Mouse (Mus musculus) urinary bladder, adult 18-20 months (tissue): ENCODE measurements around the gene Ddx25.

ENCODE experiments used
- DNase-seq, 2 experiments: peaks; one replicate each; pipeline ENCODE4 v3.0.0; 2022; ENCODE audit warnings: low spot score in 2 of 2, mixed read lengths in 2 of 2

Gene Ddx25

GRCm38 (mm10) chr9:35541488-35541887 lies 16.8 kb downstream of the Ddx25 start:
- peak; percentile 63 to 70 for DNase-seq

- DNase-seq = no peak
Measured at GRCm38 (mm10) chr9:35541024-35541423, 17.3 kb downstream of the Ddx25 start.

GRCm38 (mm10) chr9:35539001-35539750 lies 19.2 kb downstream of the Ddx25 start:
- DNase-seq = no peak

- DNase-seq = no peak
Measured at GRCm38 (mm10) chr9:35535876-35536275, 22.5 kb downstream of the Ddx25 start.

- peak in 1 of 2 experiments; percentile 16 for DNase-seq
Measured at GRCm38 (mm10) chr9:35535110-35535509, 23.2 kb downstream of the Ddx25 start.

GRCm38 (mm10) chr9:35533266-35533665 lies 25.1 kb downstream of the Ddx25 start:
- peak in 1 of 2 experiments; percentile 23 for DNase-seq

- no peak for DNase-seq
Measured at GRCm38 (mm10) chr9:35529796-35530195, 28.5 kb downstream of the Ddx25 start.

- DNase-seq = no peak
Measured at GRCm38 (mm10) chr9:35529141-35529540, 29.2 kb downstream of the Ddx25 start.

GRCm38 (mm10) chr9:35523941-35524411 lies 34.4 kb downstream of the Ddx25 start:
- DNase-seq = peak; percentile 38 to 54

GRCm38 (mm10) chr9:35523541-35523940 lies 34.8 kb downstream of the Ddx25 start:
- peak in 1 of 2 experiments; percentile 52 for DNase-seq

GRCm38 (mm10) chr9:35522821-35523515 lies 35.4 kb downstream of the Ddx25 start:
- DNase-seq = no peak

- DNase-seq = no peak
Measured at GRCm38 (mm10) chr9:35522241-35522640, 36.1 kb downstream of the Ddx25 start.

- no peak for DNase-seq
Measured at GRCm38 (mm10) chr9:35520631-35521348, 37.5 kb downstream of the Ddx25 start.

GRCm38 (mm10) chr9:35518169-35518568 lies 40.2 kb downstream of the Ddx25 start, which contains the start of gene Gm1113:
TSS of gene Gm1113 (minus strand) at chr9:35518269.
- no peak for DNase-seq

- DNase-seq = no peak
Measured at GRCm38 (mm10) chr9:35516711-35517110, 41.6 kb downstream of the Ddx25 start.

- DNase-seq = no peak
Measured at GRCm38 (mm10) chr9:35516182-35516581, 42.1 kb downstream of the Ddx25 start.

- DNase-seq = no peak
Measured at GRCm38 (mm10) chr9:35513900-35514299, 44.4 kb downstream of the Ddx25 start.

GRCm38 (mm10) chr9:35508234-35508633 lies 50.1 kb downstream of the Ddx25 start:
- DNase-seq = no peak

GRCm38 (mm10) chr9:35502361-35503000 lies 55.8 kb downstream of the Ddx25 start:
- no peak for DNase-seq

- no peak for DNase-seq
Measured at GRCm38 (mm10) chr9:35499946-35500345, 58.4 kb downstream of the Ddx25 start.

GRCm38 (mm10) chr9:35495471-35495870 lies 62.9 kb downstream of the Ddx25 start:
- DNase-seq = no peak

GRCm38 (mm10) chr9:35494937-35495336 lies 63.4 kb downstream of the Ddx25 start:
- DNase-seq = no peak
